Mouse (Mus musculus): ENCODE results near the gene Ghr. TPM values are rescaled to one million over a fixed set of nuclear protein-coding genes. Genes with fewer than 3 reads are reported as not detected.

Gene Ghr
- total RNA-seq (2021) = 100 to 1,000 TPM in 1 of 2 experiments, 10 to 100 TPM in 1; 97.1 to 253 TPM
- long read RNA-seq, experiment 1, full-length matches to known transcripts = 116 of 140 reads
- long read RNA-seq, experiment 1, partial matches to known transcripts = 6 of 140 reads
- long read RNA-seq, experiment 1, other reads (novel, unspliced or antisense) = 18 of 140 reads
- long read RNA-seq, experiment 2, full-length matches to known transcripts = 113 of 157 reads
- long read RNA-seq, experiment 2, partial matches to known transcripts = 21 of 157 reads
- long read RNA-seq, experiment 2, other reads (novel, unspliced or antisense) = 23 of 157 reads

DNA sequence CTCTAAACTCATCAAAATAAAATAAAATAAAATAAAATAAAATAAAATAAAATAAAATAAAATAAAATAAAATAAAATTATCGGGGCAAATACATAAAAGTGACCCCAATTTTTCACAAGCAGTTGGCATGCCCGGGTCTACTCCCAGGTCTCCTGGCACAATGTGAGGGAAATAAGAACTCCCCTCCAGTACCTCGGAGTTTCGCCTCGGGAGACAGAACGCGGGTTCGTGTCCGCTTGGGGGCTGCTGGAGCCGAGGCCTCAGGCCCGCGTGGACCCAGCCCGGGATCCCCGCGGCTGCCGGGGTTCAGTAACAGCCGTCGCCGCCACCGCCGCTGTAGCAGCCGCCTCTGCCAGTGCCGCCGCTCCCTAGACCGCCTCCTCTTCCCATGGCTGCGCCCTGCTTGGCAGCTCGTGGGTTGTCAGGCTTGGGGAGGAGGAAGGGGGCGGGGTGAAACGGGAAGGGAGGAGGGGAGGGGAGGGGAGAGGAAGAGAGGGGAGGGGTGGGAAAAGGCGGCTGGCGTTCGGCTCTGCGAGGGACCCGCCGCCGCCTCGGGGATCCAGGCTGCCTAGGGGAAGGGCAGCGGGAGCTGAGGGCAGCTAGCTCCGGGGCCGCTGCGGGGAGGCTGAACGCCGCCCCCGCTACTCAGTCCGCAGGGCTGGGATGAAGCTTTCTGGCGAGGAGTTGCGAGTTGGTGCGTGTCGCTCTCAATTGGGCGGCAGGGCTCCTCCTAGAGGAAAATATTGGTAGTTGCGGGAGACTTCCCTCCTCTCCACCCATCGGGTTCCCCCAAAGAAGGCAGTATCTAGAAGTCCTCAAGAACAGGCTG is at the start of gene Ghr:
TSS of gene Ghr (minus strand) at position 686 of the 830 bp plus-strand sequence.
- peak; percentile 79 to 81 for DNase-seq (ENCODE audit: low spot score in 2 of 2)

DNA sequence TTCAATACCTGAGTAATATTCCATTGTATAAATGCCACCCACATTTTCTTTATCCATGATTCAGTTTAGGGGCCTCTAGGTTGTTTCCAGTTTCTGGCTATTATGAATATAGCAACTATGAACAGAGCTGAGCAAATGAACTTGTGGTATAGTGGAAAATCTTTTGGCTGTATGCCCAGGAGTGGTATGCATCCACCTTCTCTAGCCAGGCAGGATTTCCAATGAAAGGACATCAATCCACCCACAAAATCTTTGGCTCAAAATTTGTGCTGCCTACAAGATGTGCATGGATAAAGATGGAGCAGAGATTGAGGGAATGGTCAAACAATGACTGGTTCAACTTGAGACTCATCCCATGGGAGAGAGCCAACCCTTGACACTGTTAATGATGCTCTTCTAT is 39.5 kb upstream of the Ghr start:
- no peak for DNase-seq (ENCODE audit: low spot score in 2 of 2)

DNA sequence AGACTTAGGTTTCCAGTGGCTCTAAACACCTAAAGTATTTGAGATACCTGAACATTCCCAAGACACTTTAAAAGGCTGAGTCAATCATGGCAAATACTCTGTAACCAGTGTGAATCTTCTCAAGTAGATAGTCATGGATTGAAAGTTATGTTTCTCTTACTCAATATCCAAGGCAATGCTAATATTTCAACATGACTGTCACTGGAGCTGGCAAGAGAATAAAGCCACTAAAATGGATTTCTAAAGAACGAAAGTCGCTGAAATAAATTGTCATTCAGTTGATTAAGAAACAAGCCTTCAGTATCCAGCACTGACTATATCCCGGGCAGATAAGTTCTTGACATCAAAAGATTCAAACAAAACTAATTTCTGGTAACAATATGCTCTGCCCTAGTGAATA is 37.1 kb upstream of the Ghr start:
- DNase-seq (ENCODE audit: low spot score in 2 of 2) = no peak

DNA sequence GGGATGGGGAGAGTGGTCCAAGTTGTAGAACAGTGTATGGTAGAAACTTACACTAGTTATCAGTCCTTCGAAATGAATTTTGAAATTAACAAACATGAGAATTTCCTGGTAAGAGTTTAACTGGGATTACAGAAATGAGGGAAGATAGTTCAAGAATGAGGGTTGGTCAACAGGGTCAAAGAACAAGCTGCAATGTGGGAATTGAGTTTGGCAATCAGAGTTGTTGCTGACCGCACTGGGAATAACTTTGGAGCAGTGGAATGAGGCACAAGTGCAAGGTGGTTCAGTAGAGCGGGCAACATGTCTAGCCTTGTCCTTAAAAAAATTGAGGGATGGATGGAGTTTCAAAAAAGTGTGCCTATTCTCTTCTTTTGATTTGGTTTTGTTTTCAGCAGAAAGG is 35.0 kb upstream of the Ghr start:
- no peak for DNase-seq (ENCODE audit: low spot score in 2 of 2)

DNA sequence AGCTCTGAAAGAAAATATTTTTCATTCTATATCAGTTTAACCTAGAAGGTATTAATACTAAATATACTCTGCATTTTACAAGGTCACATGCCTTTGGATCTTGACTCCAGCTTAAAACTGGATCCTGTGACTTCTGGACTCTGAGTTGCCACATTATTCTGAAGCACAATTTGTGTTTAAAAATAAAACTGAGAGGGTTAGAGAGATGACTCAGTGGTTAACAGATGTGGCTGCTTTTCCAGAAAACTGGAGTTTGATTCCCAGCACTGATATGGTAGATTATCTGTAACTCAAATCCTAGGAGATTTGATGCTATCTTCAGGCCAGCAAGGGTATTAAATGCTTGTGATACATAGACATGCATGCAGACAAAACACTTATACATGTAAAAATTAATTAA is 28.7 kb upstream of the Ghr start:
- no peak for DNase-seq (ENCODE audit: low spot score in 2 of 2)

DNA sequence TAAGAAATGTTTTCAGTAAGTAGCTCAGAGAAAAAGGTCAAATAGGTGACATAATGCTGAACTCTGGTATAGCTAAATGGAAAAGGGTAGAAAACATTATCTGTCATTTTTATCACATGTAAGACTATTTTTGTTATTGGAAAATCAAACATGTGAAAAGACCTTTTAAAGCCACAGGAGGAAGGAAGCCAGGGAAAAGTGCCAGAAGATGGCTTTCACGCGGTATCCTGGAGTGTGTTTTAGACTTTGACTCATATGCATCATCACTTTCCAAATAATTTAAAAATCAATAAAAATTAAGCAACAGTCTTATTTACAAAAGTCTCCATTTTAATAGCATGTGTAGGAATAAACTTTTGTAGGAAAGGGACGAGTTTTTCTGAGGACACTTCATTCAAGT is 24.7 kb upstream of the Ghr start:
- DNase-seq (ENCODE audit: low spot score in 2 of 2) = no peak

DNA sequence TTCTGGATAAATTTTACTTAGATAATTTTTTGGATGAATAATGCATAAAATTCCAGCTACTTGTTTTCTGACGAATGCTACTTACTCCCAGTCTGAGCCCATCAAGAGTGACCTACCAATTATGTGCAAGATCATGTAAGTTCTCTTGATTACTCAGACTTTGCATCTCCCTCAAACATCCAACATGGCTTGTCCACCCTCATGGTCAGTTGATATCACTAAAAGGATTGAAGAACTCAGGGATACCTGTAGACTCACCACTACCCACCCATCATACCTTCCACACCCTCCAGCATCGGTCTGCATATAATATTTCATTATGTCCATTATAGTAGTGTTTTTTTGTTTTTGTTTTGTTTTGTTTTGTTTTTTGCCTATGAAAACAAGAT is 18.8 kb upstream of the Ghr start:
- no peak for DNase-seq (ENCODE audit: low spot score in 2 of 2)

DNA sequence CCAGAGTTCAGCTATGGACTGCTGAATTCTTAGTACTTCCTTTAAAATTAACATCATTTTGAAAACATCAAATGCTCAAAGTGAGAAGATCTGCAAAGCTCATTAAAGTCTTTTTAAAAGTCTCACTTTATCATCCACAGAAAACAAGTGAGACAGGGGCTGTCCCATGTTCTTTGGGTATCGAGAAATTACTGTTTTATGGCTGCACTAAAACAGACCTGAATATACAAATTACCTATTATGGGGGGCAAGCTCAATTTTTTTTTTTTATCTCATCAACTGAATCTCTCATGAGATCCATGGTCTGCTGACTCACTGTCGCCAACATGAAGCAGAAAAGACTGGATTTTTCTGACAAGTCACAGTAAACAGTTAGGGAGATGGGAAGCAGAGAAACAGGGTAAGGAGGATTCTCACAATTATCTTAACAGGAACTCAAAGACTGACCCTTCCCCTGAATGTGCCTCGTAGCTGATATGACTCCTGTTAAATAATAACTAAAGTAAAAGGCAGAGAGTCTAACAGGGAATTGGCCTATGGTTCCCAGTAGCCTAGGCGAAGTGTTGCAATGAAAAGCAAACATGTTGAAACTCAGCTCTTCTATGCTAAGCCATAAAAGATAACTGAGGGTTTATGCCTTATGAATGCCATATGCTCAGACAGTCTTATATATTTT is 18.3 kb upstream of the Ghr start:
- no peak for DNase-seq (ENCODE audit: low spot score in 2 of 2)

DNA sequence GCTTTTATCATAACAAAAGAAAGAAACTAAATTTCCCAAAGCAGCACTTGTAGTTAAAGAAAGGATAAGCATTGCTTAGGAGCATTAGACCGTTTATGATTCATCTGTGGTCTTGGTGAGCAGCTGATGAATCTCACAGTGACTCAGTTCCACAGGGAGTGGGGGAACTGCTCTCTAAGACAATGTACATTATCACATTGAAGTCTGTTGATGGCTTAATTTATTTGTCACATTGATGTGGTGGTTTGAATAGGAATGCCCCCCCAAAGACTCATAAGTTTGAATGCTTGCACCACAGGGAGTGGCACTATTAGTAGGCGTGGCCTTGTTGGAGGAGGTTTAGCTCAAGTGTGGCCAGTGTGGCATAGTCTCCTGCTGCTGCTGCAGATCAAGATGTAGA is 4.6 kb upstream of the Ghr start:
- DNase-seq (ENCODE audit: low spot score in 2 of 2) = no peak

DNA sequence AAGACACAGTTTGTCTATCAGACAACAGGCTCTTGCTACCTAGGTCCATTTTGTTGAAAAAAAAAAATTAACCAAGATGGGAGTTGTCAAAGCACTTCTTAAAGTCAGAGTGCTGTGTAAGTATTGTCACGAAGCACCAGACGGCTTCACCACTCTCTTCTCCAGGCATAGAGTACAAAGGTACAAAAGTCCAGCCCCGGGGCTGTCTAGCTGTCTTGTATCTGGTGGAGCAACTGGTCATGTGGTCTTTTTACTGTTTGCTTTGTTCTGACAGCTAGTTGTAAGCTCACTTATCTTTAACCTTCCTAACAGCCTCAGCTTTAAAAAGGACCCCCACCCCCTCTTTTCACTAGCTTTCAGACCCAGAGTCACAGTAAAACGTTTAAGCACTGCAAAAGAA is 1.1 kb upstream of the Ghr start:
- DNase-seq (ENCODE audit: low spot score in 2 of 2) = no peak

DNA sequence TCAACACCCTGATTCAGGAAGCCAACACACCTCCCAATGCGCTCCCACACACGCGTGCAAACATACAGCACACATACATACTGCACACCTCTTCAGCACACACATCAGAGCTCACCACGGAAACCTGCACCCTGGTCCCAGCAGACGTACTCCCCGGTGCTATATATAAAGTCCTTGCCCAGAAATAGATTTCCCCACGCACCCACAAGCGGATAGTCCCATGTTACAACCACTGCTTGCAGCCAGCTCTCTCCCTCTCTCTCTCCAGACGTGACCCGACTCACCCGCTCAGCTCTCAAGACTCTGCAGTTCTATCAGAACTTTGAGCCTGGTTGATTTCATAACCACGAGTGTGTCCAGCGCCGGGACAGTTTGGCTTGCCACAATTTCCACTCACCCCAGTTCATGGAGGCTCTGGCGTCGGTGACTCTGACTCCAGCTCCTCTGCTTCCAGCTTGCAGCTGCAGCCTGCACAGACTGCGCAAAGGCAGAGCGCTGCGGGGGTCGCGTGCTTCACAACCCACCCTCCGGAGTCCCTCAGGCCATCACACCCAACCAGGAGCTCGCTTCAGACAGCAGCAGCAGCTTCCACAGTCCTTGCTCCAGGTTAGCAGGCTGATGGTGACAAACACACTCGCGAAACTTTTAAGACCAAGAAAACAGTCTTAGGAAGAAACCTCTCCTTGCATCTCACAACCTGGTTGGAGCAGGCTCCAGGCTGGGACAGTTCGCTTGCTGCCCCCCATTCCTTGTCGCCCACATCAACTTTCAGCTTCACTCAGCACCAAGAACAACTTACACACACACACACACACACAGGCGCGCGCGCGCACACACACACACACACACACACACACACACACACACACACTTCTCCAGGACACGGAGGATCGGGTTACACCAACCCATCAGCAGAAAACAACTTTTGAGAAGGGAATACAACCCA is 1.2 kb downstream of the Ghr start:
- peak; percentile 29 to 38 for DNase-seq (ENCODE audit: low spot score in 2 of 2)

DNA sequence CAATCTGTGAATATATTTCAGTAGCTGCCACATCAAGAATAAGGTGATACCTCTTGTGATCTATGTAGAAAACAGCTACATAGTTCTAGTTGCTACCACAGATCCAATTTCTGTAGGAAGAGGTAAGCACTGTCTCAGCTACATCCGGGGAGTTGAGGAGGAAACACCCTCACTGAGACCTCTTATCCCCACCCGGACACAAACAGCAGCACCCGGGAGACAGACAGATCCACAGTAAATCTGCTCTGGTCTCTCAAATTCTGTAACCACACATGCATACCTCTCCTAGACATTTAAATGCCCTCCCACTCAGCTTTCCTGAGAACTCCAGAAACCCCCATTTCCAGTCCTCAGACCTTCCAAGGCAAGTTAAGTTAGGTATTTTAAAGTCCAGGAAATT is 2.0 kb downstream of the Ghr start:
- no peak for DNase-seq (ENCODE audit: low spot score in 2 of 2)

DNA sequence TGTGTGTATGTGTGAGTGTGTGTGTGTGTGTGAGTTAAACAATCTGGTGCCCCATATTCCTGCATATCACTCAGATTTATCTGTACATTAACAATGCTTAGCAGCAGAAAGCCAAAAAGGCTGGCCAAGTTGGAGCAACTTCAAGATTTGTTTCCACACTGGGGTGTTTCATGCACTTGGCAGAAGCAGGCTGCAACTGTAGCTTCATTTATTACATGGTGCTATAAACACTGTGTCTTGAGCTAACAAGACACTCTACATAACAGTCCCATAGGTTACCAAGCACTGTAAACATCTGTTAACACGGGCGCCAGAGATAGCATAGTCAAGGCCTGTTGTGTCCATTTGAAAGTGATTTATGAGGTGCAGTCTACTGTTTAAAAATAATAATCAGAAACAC is 3.1 kb downstream of the Ghr start:
- peak in 1 of 2 experiments; percentile 25 for DNase-seq (ENCODE audit: low spot score in 2 of 2)

DNA sequence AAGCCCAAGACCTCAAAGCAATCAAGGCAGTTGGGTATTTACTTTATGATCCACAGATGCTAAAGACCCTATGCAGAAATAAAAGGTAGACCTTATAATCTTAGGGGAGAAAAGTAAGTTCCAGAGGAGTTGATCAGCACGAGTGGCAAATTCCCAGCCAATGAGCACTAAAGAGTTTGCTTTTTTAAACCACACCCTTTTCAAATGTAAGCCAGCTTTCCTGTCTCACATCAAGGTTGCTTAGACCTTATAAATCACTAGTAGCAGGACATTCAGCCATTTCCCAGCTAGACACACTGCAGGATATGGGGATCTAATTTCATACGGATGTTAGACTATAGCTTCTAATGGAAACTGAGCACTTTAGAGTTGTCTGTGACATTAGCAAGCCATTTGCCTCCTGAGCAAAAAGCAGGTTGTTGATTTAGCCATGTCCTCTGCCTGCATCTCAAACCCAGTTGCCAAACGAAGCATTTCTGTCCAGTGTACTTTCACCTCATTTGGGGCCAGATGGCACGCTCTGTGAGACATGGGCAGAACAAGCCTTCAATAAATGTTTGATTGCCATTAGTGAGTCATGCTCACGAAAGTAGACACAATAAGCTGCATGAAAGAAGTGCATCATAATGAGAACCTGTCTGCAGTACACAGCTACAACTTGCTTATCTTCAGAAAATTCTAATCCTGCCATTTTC is 4.9 kb downstream of the Ghr start:
- DNase-seq (ENCODE audit: low spot score in 2 of 2) = no peak

DNA sequence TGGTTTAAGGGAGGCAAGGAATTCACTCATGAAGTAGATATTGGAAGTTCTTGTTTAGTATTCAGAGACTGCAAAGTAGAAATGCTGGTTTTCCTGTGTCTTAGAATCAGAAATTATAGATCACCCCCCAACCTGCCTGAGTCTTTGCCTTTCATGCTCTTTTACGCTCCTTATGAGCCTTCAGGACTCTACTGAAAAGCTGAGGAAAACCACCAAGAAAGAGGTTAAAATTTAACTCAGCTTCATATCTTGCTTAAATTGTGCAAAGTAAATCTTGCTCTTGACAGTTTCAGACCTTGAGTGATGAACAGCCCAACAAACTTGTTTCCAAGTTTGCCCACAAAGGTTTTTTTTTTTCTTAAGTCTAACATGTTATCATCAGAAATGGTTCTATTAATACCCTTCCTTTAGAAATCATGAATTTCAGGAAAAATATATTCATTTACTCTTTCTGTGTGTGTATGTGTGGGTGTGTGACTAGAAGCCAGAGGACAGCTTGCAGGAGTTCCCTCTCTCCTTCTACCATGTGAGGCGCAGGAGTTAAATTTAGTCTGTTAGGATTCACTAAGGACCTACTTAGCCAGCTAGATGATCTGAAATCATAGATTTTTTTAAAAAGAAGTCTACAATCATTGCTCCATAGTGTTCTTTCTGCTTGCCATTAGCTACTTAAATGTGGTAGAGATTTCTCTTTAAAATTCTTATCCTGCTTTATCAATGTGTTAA is 14.0 kb downstream of the Ghr start:
- DNase-seq (ENCODE audit: low spot score in 2 of 2) = no peak

DNA sequence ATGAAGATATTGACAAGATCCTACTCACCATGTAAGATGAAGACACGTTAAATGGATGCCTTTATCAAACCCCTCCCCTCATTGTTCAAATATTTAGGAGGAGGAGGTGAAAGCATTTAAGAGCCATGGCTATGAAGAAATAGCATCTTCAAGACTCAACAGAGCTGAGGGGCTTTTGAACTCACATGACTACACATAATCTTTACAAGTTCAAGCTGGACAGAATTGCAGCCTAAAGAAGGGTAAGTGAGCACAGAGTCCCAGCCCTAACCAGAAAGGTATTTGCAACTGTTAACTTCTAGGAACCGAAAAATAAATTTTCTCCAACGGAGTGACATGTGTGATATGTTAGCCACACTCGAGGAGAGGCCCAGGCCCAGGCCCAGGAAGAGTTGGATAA is 18.7 kb downstream of the Ghr start:
- no peak for DNase-seq (ENCODE audit: low spot score in 2 of 2)

DNA sequence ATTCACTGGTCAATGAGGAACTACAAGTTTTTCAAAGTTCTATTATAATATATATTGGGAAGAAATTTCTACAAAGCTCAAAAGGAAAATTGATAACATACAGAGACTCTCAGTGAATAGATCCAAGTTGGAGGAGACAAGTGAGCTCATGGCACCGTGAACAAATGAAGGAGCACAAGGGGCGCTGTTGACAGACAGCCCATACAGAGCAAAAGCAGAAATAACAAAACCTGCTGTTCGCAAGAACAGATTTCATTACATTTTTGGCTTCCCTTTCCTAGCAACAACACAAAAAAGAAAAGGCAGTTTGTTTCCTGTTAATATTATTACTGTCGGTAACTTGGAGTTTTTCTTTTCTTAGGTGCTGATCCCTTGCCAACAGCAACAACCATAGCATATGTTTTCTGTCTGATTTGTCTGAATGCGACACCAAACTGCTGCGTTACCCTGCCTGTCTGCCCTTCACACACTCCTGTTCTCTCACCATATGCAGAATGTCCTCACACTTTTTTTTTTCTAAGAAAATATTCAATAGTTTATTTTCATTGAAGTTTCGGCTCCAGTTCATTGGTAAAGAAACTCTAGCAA is 19.3 kb downstream of the Ghr start:
- no peak for DNase-seq (ENCODE audit: low spot score in 2 of 2)

DNA sequence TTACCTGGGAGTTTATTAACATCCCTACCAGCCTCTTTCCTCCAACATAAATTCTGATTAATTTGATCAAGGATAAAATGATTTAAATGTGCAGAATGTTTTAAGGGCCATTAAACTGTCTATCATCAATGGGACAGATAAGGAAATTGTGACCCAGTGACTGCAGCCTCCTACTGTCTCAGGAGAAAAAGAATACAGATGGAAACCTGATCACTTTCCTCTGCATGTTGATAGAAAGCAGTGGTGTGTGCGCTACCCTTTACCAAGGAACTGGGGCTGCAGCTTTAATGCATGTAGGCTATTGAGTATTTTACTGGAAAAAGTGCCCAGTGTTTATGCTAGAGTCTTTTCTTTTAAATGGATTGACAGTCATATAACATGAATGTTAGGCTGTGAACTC is 19.8 kb downstream of the Ghr start:
- DNase-seq (ENCODE audit: low spot score in 2 of 2) = no peak

DNA sequence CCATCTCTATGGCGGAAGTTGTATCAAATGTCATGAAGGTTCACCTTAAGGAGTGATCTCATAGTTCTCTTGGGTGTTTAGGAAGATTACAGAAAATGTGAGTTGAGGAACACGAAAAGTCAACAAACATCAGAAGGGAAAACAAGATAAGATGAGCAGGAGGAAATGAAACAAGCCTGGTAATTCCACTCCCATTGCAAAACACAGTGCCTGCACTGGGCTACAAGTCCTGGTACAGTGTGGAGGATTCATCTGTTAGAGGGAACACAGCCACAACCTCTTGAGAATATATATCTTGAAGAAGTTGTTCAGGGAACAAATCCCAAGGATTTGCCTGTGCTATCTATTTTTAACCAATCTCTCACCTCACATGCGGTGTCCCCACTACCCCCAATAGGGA is 24.8 kb downstream of the Ghr start:
- no peak for DNase-seq (ENCODE audit: low spot score in 2 of 2)

Measured in adrenal gland, adult 18-20 months (tissue).